Mouse (Mus musculus) intestine, embryonic 16.5 days (tissue): Measurements from ENCODE around the gene Cd27. TPM values are rescaled to one million over a fixed set of nuclear protein-coding genes. Genes with fewer than 3 reads are reported as not detected.

Experiments
- ATAC-seq: fragments of 200-750 bp; cut with Nextera tagmentation; 2 replicates; pipeline ENCODE4 v1.8.0; 2017; ENCODE audit warnings: moderate TSS enrichment, moderate library complexity
- H3K27ac ChIP-seq: fragments of 300-500 bp; sonication (generic); 2 replicates; pipeline ENCODE4 v1.5.1; 2014; ENCODE audit warnings: mild to moderate bottlenecking, low read length
- H3K27me3 ChIP-seq: fragments of 300-500 bp; sonication (generic); replicated peaks from 2 replicates; pipeline ENCODE4 v1.6.1; 2014; ENCODE audit warnings: low read length, control low read depth, mixed read lengths; ENCODE audit not compliant: control insufficient read depth, insufficient read depth
- H3K36me3 ChIP-seq: fragments of 300-500 bp; sonication (generic); 2 replicates; pipeline ENCODE4 v1.6.1; 2014; ENCODE audit warnings: low read length, control low read depth; ENCODE audit not compliant: control insufficient read depth, insufficient read depth
- H3K4me1 ChIP-seq: fragments of 300-500 bp; sonication (generic); 2 replicates; pipeline ENCODE4 v1.6.1; 2014; ENCODE audit warnings: low read length, control low read depth, mixed read lengths; ENCODE audit not compliant: control insufficient read depth, insufficient read depth
- H3K4me2 ChIP-seq: fragments of 300-500 bp; sonication (generic); 2 replicates; pipeline ENCODE4 v1.6.1; 2014; ENCODE audit warnings: low read depth, low read length, control low read depth
- H3K4me3 ChIP-seq: fragments of 300-500 bp; sonication (generic); 2 replicates; pipeline ENCODE4 v1.5.1; 2014; ENCODE audit warnings: mild to moderate bottlenecking, low read length
- H3K9ac ChIP-seq: fragments of 300-500 bp; sonication (generic); 2 replicates; pipeline ENCODE4 v1.6.1; 2014; ENCODE audit warnings: low read depth, low read length
- H3K9me3 ChIP-seq: fragments of 300-500 bp; sonication (generic); 2 replicates; pipeline ENCODE4 v1.6.1; 2016; ENCODE audit warnings: low read length, control low read depth; ENCODE audit not compliant: control insufficient read depth
- whole genome bisulfite sequencing: fragments of 180-500 bp; shearing (Covaris S2); extraction: QIAGEN DNeasy Blood & Tissue Kit; methylation state at CpG from one replicate; pipeline ENCODE4 v1.1.7; 2014; 5-methylcytosine and 5-hydroxymethylcytosine counted together
- polyA plus RNA-seq: library from polyadenylated mRNA; unstranded; fragments of >200 nt; fragmentation: Nextera tagmentation; extraction: Ambion mirVana; gene quantifications from 2 replicates; pipeline ENCODE4 v1.2.1, GENCODE M21; 2015

Cd27 gene
- polyA plus RNA-seq, 1 experiment from 2014 or later = 2.0 TPM

GRCm38 (mm10) chr6:125234520-125234828 lies 2.3 kb downstream of the Cd27 start:
- H3K36me3 ChIP-seq = no peaks in the 10 kb centered on the region
- no peaks in the 10 kb centered on the region for H3K9me3 ChIP-seq
- H3K4me1 ChIP-seq = peaks cover 8% of the 10 kb centered on the region
- no peak; the same call in 1 of the 2 replicates for ATAC-seq
- no peak overlapping the region for H3K4me2 ChIP-seq
- H3K27ac ChIP-seq = no peak overlapping the region
- 61% methylated on average over 5 of the region's 5 CpGs for WGBS
- no peak overlapping the region for H3K4me3 ChIP-seq
- H3K9ac ChIP-seq = no peak overlapping the region
- no peaks in the 10 kb centered on the region for H3K27me3 ChIP-seq

GRCm38 (mm10) chr6:125233816-125234519 lies 2.8 kb downstream of the Cd27 start:
- Histone ChIP-seq H3K4me3 (no peak overlapping the region), H3K9me3 (no peaks in the 10 kb centered on the region), H3K36me3 (no peaks in the 10 kb centered on the region), H3K9ac (no peak overlapping the region), H3K4me1 (peaks cover 8% of the 10 kb centered on the region), H3K27me3 (no peaks in the 10 kb centered on the region), H3K4me2 (no peak overlapping the region), H3K27ac (no peak overlapping the region)
- WGBS = 52% methylated on average over 7 of the region's 7 CpGs
- no peak for ATAC-seq

GRCm38 (mm10) chr6:125232516-125232915 lies 4.3 kb downstream of the Cd27 start:
- Histone ChIP-seq H3K27ac (no peak overlapping the region), H3K4me3 (no peak overlapping the region), H3K36me3 (no peaks in the 10 kb centered on the region), H3K9ac (no peak overlapping the region), H3K27me3 (no peaks in the 10 kb centered on the region), H3K4me2 (no peak overlapping the region), H3K9me3 (no peaks in the 10 kb centered on the region), H3K4me1 (peaks cover 8% of the 10 kb centered on the region)
- WGBS = 70% methylated on average over 6 of the region's 6 CpGs
- ATAC-seq = no peak

GRCm38 (mm10) chr6:125232045-125232437 lies 4.8 kb downstream of the Cd27 start:
- H3K9me3 ChIP-seq = no peaks in the 10 kb centered on the region
- H3K27ac ChIP-seq = peak overlapping the region; percentile 92
- peak overlapping the region; percentile 61 for H3K4me3 ChIP-seq
- H3K4me1 ChIP-seq = peaks cover 8% of the 10 kb centered on the region
- H3K36me3 ChIP-seq = no peaks in the 10 kb centered on the region
- peak; percentile 31 for ATAC-seq
- 46% methylated on average over 4 of the region's 4 CpGs for WGBS
- peak overlapping the region; percentile 83 for H3K4me2 ChIP-seq
- peak overlapping the region; percentile 86 for H3K9ac ChIP-seq
- no peaks in the 10 kb centered on the region for H3K27me3 ChIP-seq

- Histone ChIP-seq H3K4me2 (peak within 1 kb of the TSS; percentile 83), H3K36me3 (no peaks in the 10 kb centered on the region), H3K27ac (peak within 1 kb of the TSS; percentile 92), H3K27me3 (no peaks in the 10 kb centered on the region), H3K9ac (peak within 1 kb of the TSS; percentile 86), H3K4me3 (peak within 1 kb of the TSS; percentile 61), H3K9me3 (no peaks in the 10 kb centered on the region), H3K4me1 (peaks cover 8% of the 10 kb centered on the region)
- WGBS = 2% methylated on average over 16 of the region's 16 CpGs
- ATAC-seq = peak; percentile 76
Measured at GRCm38 (mm10) chr6:125231117-125232044, 5.4 kb downstream of the Cd27 start, which contains the start of gene Tapbpl. Gene Tapbpl (minus strand): TSS chr6:125231860.

GRCm38 (mm10) chr6:125230571-125230970 lies 6.2 kb downstream of the Cd27 start:
- 60% methylated on average over 9 of the region's 9 CpGs for WGBS
- ATAC-seq = no peak

GRCm38 (mm10) chr6:125225518-125226115 lies 11.2 kb downstream of the Cd27 start:
- Histone ChIP-seq H3K4me3 (no peak overlapping the region), H3K4me2 (no peak overlapping the region), H3K9me3 (no peaks in the 10 kb centered on the region), H3K4me1 (no peaks in the 10 kb centered on the region), H3K27ac (no peak overlapping the region), H3K27me3 (no peaks in the 10 kb centered on the region), H3K9ac (no peak overlapping the region), H3K36me3 (no peaks in the 10 kb centered on the region)
- no peak for ATAC-seq
- 85% methylated on average over 5 of the region's 5 CpGs for WGBS

More at GRCm38 (mm10) chr6:125230571-125230970, 6.2 kb downstream of the Cd27 start:
- H3K27me3 ChIP-seq = no peaks in the 10 kb centered on the region
- peak overlapping the region; percentile 26; the same call in 1 of the 2 replicates for H3K9ac ChIP-seq
- H3K4me2 ChIP-seq = peak overlapping the region; percentile 83; the same call in 1 of the 2 replicates
- no peaks in the 10 kb centered on the region for H3K36me3 ChIP-seq
- no peaks in the 10 kb centered on the region for H3K9me3 ChIP-seq
- peaks cover 8% of the 10 kb centered on the region for H3K4me1 ChIP-seq
- no peak overlapping the region; the same call in 1 of the 2 replicates for H3K27ac ChIP-seq
- H3K4me3 ChIP-seq = no peak overlapping the region

- Histone ChIP-seq H3K4me3 (no peak overlapping the region), H3K9me3 (no peaks in the 10 kb centered on the region), H3K27me3 (no peaks in the 10 kb centered on the region), H3K4me2 (no peak overlapping the region), H3K4me1 (no peaks in the 10 kb centered on the region), H3K36me3 (no peaks in the 10 kb centered on the region), H3K27ac (no peak overlapping the region), H3K9ac (no peak overlapping the region)
- ATAC-seq = no peak
- 76% methylated on average over 3 of the region's 3 CpGs for WGBS
Measured at GRCm38 (mm10) chr6:125222577-125222976, 14.2 kb downstream of the Cd27 start.

GRCm38 (mm10) chr6:125222146-125222545 lies 14.7 kb downstream of the Cd27 start:
- no peaks in the 10 kb centered on the region for H3K9me3 ChIP-seq
- no peaks in the 10 kb centered on the region for H3K36me3 ChIP-seq
- H3K9ac ChIP-seq = no peak overlapping the region
- no peak overlapping the region for H3K4me3 ChIP-seq
- no peaks in the 10 kb centered on the region for H3K4me1 ChIP-seq
- no peak overlapping the region for H3K27ac ChIP-seq
- H3K27me3 ChIP-seq = no peaks in the 10 kb centered on the region
- no peak for ATAC-seq
- no peak overlapping the region for H3K4me2 ChIP-seq
- 71% methylated on average over 2 of the region's 2 CpGs for WGBS
